Mouse (Mus musculus) heart, postnatal 14 days (tissue): ENCODE measurements around the gene Olfr763. TPM values are rescaled to one million over a fixed set of nuclear protein-coding genes. Genes with fewer than 3 reads are reported as not detected.
"Not testable (repeated sequence)": the region's sequence is repeated elsewhere in the genome, so short reads cannot be mapped to it uniquely, and the experiment has no call there.

ENCODE experiments used
- DNase-seq, 2 experiments: peaks; one replicate each; pipeline ENCODE4 v3.0.0; 2021 to 2022
- intact Hi-C: fragments of 180-260 bp; cut with DNase I; formaldehyde crosslinking; loops from one replicate; pipeline ENCODE4 v1.15.1; 2025
- total RNA-seq, 2 experiments: library from RNA; stranded (reverse); gene quantifications; 2 replicates each; pipeline ENCODE4 v1.2.3; 2021

Olfr763 gene
- total RNA-seq, 2 experiments from 2014 or later, result not detected

GRCm38 (mm10) chr10:129026018-129026662, 15.5 kb downstream of the Olfr763 start:
- intact Hi-C loops, result loop anchor here (5.0 kb wide), 1 partner anchor 1066 kb away; no protein-coding TSS in a partner anchor

DNA sequence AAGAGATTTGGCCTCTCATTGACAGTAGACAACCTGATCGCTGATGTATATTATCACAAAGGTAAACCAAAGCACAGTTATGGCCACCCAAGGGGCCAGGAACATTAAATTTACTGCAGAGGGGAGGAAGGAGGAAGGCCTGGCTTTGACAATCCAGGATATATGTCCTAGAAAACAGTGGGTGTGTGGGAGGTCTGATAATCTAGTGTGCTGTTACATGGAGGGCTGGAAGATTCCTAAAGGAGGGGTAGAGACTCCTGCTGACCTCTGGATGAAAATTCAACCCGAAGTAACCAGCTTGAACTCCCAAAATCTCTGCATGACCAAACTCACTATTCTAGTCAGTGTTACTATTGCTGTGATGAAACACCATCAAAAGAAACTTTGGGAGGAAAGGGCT, 17.8 kb downstream of the Olfr763 start:
- intact Hi-C loops, result loop anchor here (5.0 kb wide), 1 partner anchor 1064 kb away; no protein-coding TSS in a partner anchor
- DNase-seq, result no peak

More at GRCm38 (mm10) chr10:129026018-129026662, 15.5 kb downstream of the Olfr763 start:
- DNase-seq, result peak in 1 of 2 experiments; percentile 37

DNA sequence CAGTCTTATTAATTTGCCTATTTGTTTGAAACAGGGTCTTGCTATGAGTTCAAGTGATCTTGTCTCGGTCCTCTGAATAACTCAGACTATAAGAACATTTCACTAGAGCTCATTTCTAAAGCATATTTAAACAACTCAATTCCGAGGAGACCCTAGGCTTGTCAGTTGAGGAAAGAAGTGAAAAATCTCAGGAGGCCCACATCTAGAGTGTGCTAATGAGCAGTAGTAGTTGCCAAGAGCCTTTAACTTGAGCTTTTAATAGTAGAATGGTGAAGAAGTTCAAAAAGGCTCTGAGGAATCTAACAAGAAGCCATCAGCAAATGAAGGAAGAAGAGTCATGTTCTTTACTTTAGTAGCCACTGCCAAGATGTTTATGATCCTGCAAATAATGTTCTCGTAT, 29.2 kb downstream of the Olfr763 start, which contains the start of gene Olfr764-ps1:
Gene Olfr764-ps1 (minus strand): TSS at position 101 of the 400 bp plus-strand sequence.
- no peak for DNase-seq
- intact Hi-C loops, result no loop called here

GRCm38 (mm10) chr10:129049898-129050297, 39.3 kb downstream of the Olfr763 start, which contains the start of gene Olfr765:
Olfr765 (minus strand) TSS chr10:129049998.
- DNase-seq, intact Hi-C loops: not testable (repeated sequence)

Other genes starting within 250 kb of the Olfr763 start
- gene Mmp19, start 219.9 kb upstream of the Olfr763 start, total RNA-seq, result 1 to 10 TPM; 4.5 to 5.8 TPM
- gene Dnajc14, start 206.7 kb upstream of the Olfr763 start, total RNA-seq, result 10 to 100 TPM; 37.9 to 38.7 TPM
- 10 to 100 TPM in 1 of 2 experiments, 1 to 10 TPM in 1; 8.6 to 11.1 TPM for gene Tmem198b, start 206.4 kb upstream of the Olfr763 start, total RNA-seq
- 10 to 100 TPM; 40.9 to 44.9 TPM for gene Sarnp, start 193.5 kb upstream of the Olfr763 start, total RNA-seq
- 10 to 100 TPM in 1 of 2 experiments, 1 to 10 TPM in 1; 6.5 to 10.2 TPM for gene Ormdl2, start 189.1 kb upstream of the Olfr763 start, total RNA-seq
- 1 to 10 TPM; 2.8 TPM for gene Gdf11, start 119.1 kb upstream of the Olfr763 start, total RNA-seq
- gene Cd63, start 109.8 kb upstream of the Olfr763 start, total RNA-seq, result 100 to 1,000 TPM; 127 to 131 TPM
- 1 to 10 TPM; 8.6 to 9.5 TPM for gene Rdh5, start 87.9 kb upstream of the Olfr763 start, total RNA-seq
- gene Bloc1s1, start 86.8 kb upstream of the Olfr763 start, total RNA-seq, result 100 to 1,000 TPM; 177 to 183 TPM
- 100 to 1,000 TPM; 163 to 167 TPM for gene Itga7, start 77.0 kb upstream of the Olfr763 start, total RNA-seq
- gene Mettl7b, start 49.8 kb upstream of the Olfr763 start, total RNA-seq, result not detected
- not detected for gene Olfr9, start 21.4 kb upstream of the Olfr763 start, total RNA-seq
- not detected for gene Olfr764-ps1, start 29.1 kb downstream of the Olfr763 start, total RNA-seq
- gene Olfr765, start 39.2 kb downstream of the Olfr763 start, total RNA-seq, result not detected
- not detected for gene Olfr766-ps1, start 58.2 kb downstream of the Olfr763 start, total RNA-seq
- not detected for gene Olfr767, start 72.1 kb downstream of the Olfr763 start, total RNA-seq
- gene Olfr768, start 88.6 kb downstream of the Olfr763 start, total RNA-seq, result not detected
- not detected for gene Olfr769, start 107.1 kb downstream of the Olfr763 start, total RNA-seq
- gene Olfr770, start 128.2 kb downstream of the Olfr763 start, total RNA-seq, result not detected
- gene Olfr771, start 154.0 kb downstream of the Olfr763 start, total RNA-seq, result not detected
- not detected for gene Olfr772, start 167.1 kb downstream of the Olfr763 start, total RNA-seq
- not detected for gene Olfr773, start 176.6 kb downstream of the Olfr763 start, total RNA-seq
- not detected for gene Olfr774, start 225.4 kb downstream of the Olfr763 start, total RNA-seq
- not detected for gene Olfr775, start 237.6 kb downstream of the Olfr763 start, total RNA-seq
- not detected for gene Olfr776, start 248.3 kb downstream of the Olfr763 start, total RNA-seq